Mouse (Mus musculus): ENCODE results near the gene Galk2. TPM values are rescaled to one million over a fixed set of nuclear protein-coding genes. Genes with fewer than 3 reads are reported as not detected.

Galk2 gene
- total RNA-seq, 1 experiment: 16.3 TPM

- Histone ChIP-seq H3K4me1 (ENCODE audit: control insufficient read depth in 2 of 2, insufficient read depth in 2 of 2, low read length in 2 of 2, poor library complexity in 1 of 2) (no peaks in the 10 kb centered on the region), H3K9ac (ENCODE audit: insufficient read depth, low read depth, low read length, poor library complexity, severe bottlenecking) (no peak overlapping the region), H3K9me3 (ENCODE audit: control insufficient read depth, insufficient read depth, low read depth, low read length) (no peaks in the 10 kb centered on the region), H3K4me3 (ENCODE audit: insufficient read depth in 1 of 2, low read depth in 1 of 2, low read length in 2 of 2, poor library complexity in 1 of 2, severe bottlenecking in 1 of 2) (no peak overlapping the region), H3K36me3 (ENCODE audit: control insufficient read depth, insufficient read depth, low read length, poor library complexity, severe bottlenecking) (no peaks in the 10 kb centered on the region), H3K27ac (ENCODE audit: insufficient read depth, low read depth, low read length, poor library complexity, severe bottlenecking) (no peak overlapping the region)
- in situ Hi-C loops (cut with MboI; ENCODE audit: low sequenced_read_pairs in 2 of 2, unreplicated experiment in 2 of 2): no loop called here
- no peak for TF ChIP-seq MAFK (IDR thresholded peaks at IDR 0.05; ENCODE audit: insufficient read depth, low read depth, low read length)
- no peak for TF ChIP-seq CHD2 (IDR thresholded peaks at IDR 0.05; ENCODE audit: low read depth, low read length)
- TF ChIP-seq ZNF384 (IDR thresholded peaks at IDR 0.05; ENCODE audit: low read depth, low read length): no peak
- no peak for TF ChIP-seq ZC3H11A (IDR thresholded peaks at IDR 0.05; ENCODE audit: borderline replicate concordance, low read depth, low read length)
- TF ChIP-seq HCFC1 (IDR thresholded peaks at IDR 0.05; ENCODE audit: borderline replicate concordance, insufficient read depth, low read length): no peak
- no peak for DNase-seq (ENCODE audit: low read depth, low spot score)
Measured at GRCm38 (mm10) chr2:125900797-125901410, 42.0 kb downstream of the Galk2 start.

GRCm38 (mm10) chr2:125901426-125901825, 42.5 kb downstream of the Galk2 start:
- no peak for DNase-seq (ENCODE audit: low read depth, low spot score)
- Histone ChIP-seq H3K4me1 (ENCODE audit: control insufficient read depth in 2 of 2, insufficient read depth in 2 of 2, low read length in 2 of 2, poor library complexity in 1 of 2) (no peaks in the 10 kb centered on the region), H3K27ac (ENCODE audit: insufficient read depth, low read depth, low read length, poor library complexity, severe bottlenecking) (no peak overlapping the region), H3K9me3 (ENCODE audit: control insufficient read depth, insufficient read depth, low read depth, low read length) (no peaks in the 10 kb centered on the region), H3K36me3 (ENCODE audit: control insufficient read depth, insufficient read depth, low read length, poor library complexity, severe bottlenecking) (no peaks in the 10 kb centered on the region), H3K9ac (ENCODE audit: insufficient read depth, low read depth, low read length, poor library complexity, severe bottlenecking) (no peak overlapping the region), H3K4me3 (ENCODE audit: insufficient read depth in 1 of 2, low read depth in 1 of 2, low read length in 2 of 2, poor library complexity in 1 of 2, severe bottlenecking in 1 of 2) (no peak overlapping the region)
- in situ Hi-C loops (cut with MboI; ENCODE audit: low sequenced_read_pairs in 2 of 2, unreplicated experiment in 2 of 2): no loop called here
- TF ChIP-seq CHD2 (IDR thresholded peaks at IDR 0.05; ENCODE audit: low read depth, low read length) (no peak), HCFC1 (IDR thresholded peaks at IDR 0.05; ENCODE audit: borderline replicate concordance, insufficient read depth, low read length) (no peak), ZC3H11A (IDR thresholded peaks at IDR 0.05; ENCODE audit: borderline replicate concordance, low read depth, low read length) (no peak)

GRCm38 (mm10) chr2:125906407-125907066, 47.6 kb downstream of the Galk2 start:
- H3K36me3 ChIP-seq (ENCODE audit: control insufficient read depth, insufficient read depth, low read length, poor library complexity, severe bottlenecking): no peaks in the 10 kb centered on the region
- no peak for TF ChIP-seq CHD2 (IDR thresholded peaks at IDR 0.05; ENCODE audit: low read depth, low read length)
- TF ChIP-seq HCFC1 (IDR thresholded peaks at IDR 0.05; ENCODE audit: borderline replicate concordance, insufficient read depth, low read length): no peak
- TF ChIP-seq MAFK (IDR thresholded peaks at IDR 0.05; ENCODE audit: insufficient read depth, low read depth, low read length): no peak
- TF ChIP-seq ZNF384 (IDR thresholded peaks at IDR 0.05; ENCODE audit: low read depth, low read length): no peak
- TF ChIP-seq ZC3H11A (IDR thresholded peaks at IDR 0.05; ENCODE audit: borderline replicate concordance, low read depth, low read length): no peak
- H3K9me3 ChIP-seq (ENCODE audit: control insufficient read depth, insufficient read depth, low read depth, low read length): no peaks in the 10 kb centered on the region
- H3K4me1 ChIP-seq (ENCODE audit: control insufficient read depth in 2 of 2, insufficient read depth in 2 of 2, low read length in 2 of 2, poor library complexity in 1 of 2): no peaks in the 10 kb centered on the region
- DNase-seq (ENCODE audit: low read depth, low spot score): no peak
- no peak overlapping the region for H3K27ac ChIP-seq (ENCODE audit: insufficient read depth, low read depth, low read length, poor library complexity, severe bottlenecking)
- H3K4me3 ChIP-seq (ENCODE audit: insufficient read depth in 1 of 2, low read depth in 1 of 2, low read length in 2 of 2, poor library complexity in 1 of 2, severe bottlenecking in 1 of 2): no peak overlapping the region
- H3K9ac ChIP-seq (ENCODE audit: insufficient read depth, low read depth, low read length, poor library complexity, severe bottlenecking): no peak overlapping the region
- in situ Hi-C loops (cut with MboI; ENCODE audit: low sequenced_read_pairs in 2 of 2, unreplicated experiment in 2 of 2): no loop called here

- Histone ChIP-seq H3K36me3 (ENCODE audit: control insufficient read depth, insufficient read depth, low read length, poor library complexity, severe bottlenecking) (no peaks in the 10 kb centered on the region), H3K27ac (ENCODE audit: insufficient read depth, low read depth, low read length, poor library complexity, severe bottlenecking) (no peak overlapping the region), H3K9me3 (ENCODE audit: control insufficient read depth, insufficient read depth, low read depth, low read length) (no peaks in the 10 kb centered on the region), H3K4me3 (ENCODE audit: insufficient read depth in 1 of 2, low read depth in 1 of 2, low read length in 2 of 2, poor library complexity in 1 of 2, severe bottlenecking in 1 of 2) (no peak overlapping the region), H3K9ac (ENCODE audit: insufficient read depth, low read depth, low read length, poor library complexity, severe bottlenecking) (no peak overlapping the region), H3K4me1 (ENCODE audit: control insufficient read depth in 2 of 2, insufficient read depth in 2 of 2, low read length in 2 of 2, poor library complexity in 1 of 2) (no peaks in the 10 kb centered on the region)
- in situ Hi-C loops (cut with MboI; ENCODE audit: low sequenced_read_pairs in 2 of 2, unreplicated experiment in 2 of 2): no loop called here
- TF ChIP-seq MAFK (IDR thresholded peaks at IDR 0.05; ENCODE audit: insufficient read depth, low read depth, low read length): no peak
- no peak for DNase-seq (ENCODE audit: low read depth, low spot score)
Measured at GRCm38 (mm10) chr2:125907580-125908255, 48.8 kb downstream of the Galk2 start.
